Mouse (Mus musculus): ENCODE results near the gene Ssh1. TPM values are rescaled to one million over a fixed set of nuclear protein-coding genes. Genes with fewer than 3 reads are reported as not detected.

The Ssh1 gene
- polyA plus RNA-seq, 1 experiment from 2014 or later: 19.4 TPM

DNA sequence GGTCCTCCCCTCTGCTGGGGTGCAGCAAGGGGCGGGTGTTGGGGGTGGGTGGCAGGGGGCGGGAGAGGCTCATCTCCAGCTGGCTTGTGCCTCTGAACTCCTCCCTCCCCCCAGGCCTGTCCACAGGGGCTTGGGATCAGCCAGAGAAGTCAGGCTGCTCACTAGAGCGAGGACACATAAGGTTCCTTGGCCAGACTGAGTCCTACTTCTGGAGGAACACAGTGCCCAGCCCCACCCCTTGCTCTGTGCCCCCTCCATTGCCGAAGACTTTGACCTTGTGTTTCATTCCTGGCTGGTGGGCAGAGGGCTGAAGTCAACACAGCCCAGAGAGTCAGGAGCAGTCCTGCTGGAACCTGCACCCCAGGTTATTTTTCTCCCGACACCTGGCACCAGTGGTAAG, 9.8 kb upstream of the Ssh1 start, which contains the start of gene Dao:
Gene Dao (plus strand): TSS at position 162 of the 400 bp plus-strand sequence.
- Histone ChIP-seq H3K36me3 (replicated peaks; ENCODE audit: control insufficient read depth, insufficient read depth) (no peaks in the 10 kb centered on the region), H3K4me3 (replicated peaks; ENCODE audit: low read length) (no peak within 1 kb of the TSS), H3K4me1 (replicated peaks; ENCODE audit: control insufficient read depth, insufficient read depth, low read length) (no peaks in the 10 kb centered on the region), H3K4me2 (replicated peaks) (no peak within 1 kb of the TSS), H3K27me3 (ENCODE audit: control insufficient read depth, insufficient read depth, low read length) (no peaks in the 10 kb centered on the region), H3K27ac (no peak within 1 kb of the TSS), H3K9me3 (ENCODE audit: control insufficient read depth, low read length) (no peaks in the 10 kb centered on the region), H3K9ac (no peak within 1 kb of the TSS)
- no peak for ATAC-seq (ENCODE audit: low FRiP score)
- DNase-seq (ENCODE audit: low spot score): no peak
- WGBS: 69% methylated on average over 5 of the region's 5 CpGs

DNA sequence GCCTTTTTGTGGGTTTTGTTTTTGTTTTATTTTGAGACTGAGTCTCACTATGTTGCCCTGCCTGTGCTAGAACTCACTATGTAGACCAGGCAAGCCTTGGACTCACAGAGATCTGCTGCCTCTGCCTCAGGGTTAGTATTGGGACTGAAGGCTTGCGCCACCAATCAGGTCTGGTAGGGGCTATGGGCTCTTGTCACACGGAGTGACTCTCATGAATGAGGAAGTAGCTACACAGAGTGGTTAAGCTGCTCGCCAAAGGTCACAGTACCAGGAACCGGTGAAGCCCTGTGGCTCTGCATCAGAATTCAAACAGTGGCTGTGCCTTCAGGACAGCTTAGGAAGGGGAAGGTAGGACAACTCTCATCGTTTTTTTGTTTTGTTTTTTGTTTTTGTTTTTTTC, 5.7 kb upstream of the Ssh1 start:
- ATAC-seq (ENCODE audit: low FRiP score): no peak
- Histone ChIP-seq H3K27me3 (ENCODE audit: control insufficient read depth, insufficient read depth, low read length) (no peaks in the 10 kb centered on the region), H3K9ac (no peak overlapping the region), H3K4me3 (replicated peaks; ENCODE audit: low read length) (no peak overlapping the region), H3K9me3 (ENCODE audit: control insufficient read depth, low read length) (no peaks in the 10 kb centered on the region), H3K4me2 (replicated peaks) (no peak overlapping the region), H3K4me1 (replicated peaks; ENCODE audit: control insufficient read depth, insufficient read depth, low read length) (peaks cover 2% of the 10 kb centered on the region), H3K36me3 (replicated peaks; ENCODE audit: control insufficient read depth, insufficient read depth) (no peaks in the 10 kb centered on the region), H3K27ac (no peak overlapping the region)
- 68% methylated on average over 5 of the region's 5 CpGs for WGBS
- DNase-seq (ENCODE audit: low spot score): no peak

DNA sequence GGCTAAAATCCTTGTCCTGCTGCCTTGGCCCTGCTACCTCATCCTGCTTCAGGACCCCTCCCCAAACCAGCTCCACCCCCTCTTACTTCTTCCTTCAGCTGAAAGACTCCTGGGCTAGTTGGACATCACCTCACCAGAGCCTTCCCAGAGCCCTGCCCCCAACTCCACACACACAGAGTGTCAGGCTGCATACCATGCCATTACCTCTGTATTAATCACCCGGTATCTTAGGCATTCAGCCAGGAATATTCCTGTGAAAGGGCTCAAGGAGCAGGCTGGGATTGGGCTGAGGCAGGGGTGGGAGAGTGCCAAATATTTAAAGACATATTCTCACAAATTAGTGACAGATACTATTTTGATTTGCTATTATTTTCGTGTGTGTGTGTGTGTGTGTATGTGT, 2.8 kb upstream of the Ssh1 start:
- no peaks in the 10 kb centered on the region for H3K9me3 ChIP-seq (ENCODE audit: control insufficient read depth, low read length)
- peaks cover 17% of the 10 kb centered on the region for H3K4me1 ChIP-seq (replicated peaks; ENCODE audit: control insufficient read depth, insufficient read depth, low read length)
- ATAC-seq (ENCODE audit: low FRiP score): no peak
- no peak for DNase-seq (ENCODE audit: low spot score)
- WGBS: 58% methylated on average over 2 of the region's 2 CpGs
- no peak overlapping the region for H3K4me2 ChIP-seq (replicated peaks)
- H3K9ac ChIP-seq: no peak overlapping the region
- no peak overlapping the region for H3K27ac ChIP-seq
- no peaks in the 10 kb centered on the region for H3K27me3 ChIP-seq (ENCODE audit: control insufficient read depth, insufficient read depth, low read length)
- no peak overlapping the region for H3K4me3 ChIP-seq (replicated peaks; ENCODE audit: low read length)
- no peaks in the 10 kb centered on the region for H3K36me3 ChIP-seq (replicated peaks; ENCODE audit: control insufficient read depth, insufficient read depth)

DNA sequence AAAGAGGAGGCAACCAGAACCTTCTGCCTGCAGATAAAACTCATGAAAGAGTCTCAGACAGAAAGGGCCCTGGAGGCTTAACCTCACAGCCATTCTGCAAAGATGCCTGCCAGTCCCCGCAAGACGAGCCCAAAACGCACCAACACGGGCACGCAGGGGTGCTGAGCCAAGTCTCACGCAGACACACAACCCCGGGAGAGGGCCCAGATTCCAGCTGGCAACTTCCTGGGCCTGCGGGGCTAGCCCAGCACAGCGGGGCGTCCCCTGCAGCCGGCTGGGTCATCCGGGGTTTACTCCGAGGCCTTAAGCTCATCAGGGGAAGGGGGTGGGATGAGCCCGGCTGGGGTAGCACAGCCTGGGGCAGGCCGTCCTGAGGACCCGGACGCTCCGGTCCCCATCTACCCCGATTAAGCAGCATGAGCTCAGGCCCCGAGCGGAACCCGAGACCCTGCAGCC, 635 bp downstream of the Ssh1 start:
- Histone ChIP-seq H3K9me3 (ENCODE audit: control insufficient read depth, low read length) (no peaks in the 10 kb centered on the region), H3K36me3 (replicated peaks; ENCODE audit: control insufficient read depth, insufficient read depth) (peaks cover 12% of the 10 kb centered on the region), H3K27me3 (ENCODE audit: control insufficient read depth, insufficient read depth, low read length) (no peaks in the 10 kb centered on the region), H3K4me1 (replicated peaks; ENCODE audit: control insufficient read depth, insufficient read depth, low read length) (peaks cover 29% of the 10 kb centered on the region), H3K4me3 (replicated peaks; ENCODE audit: low read length) (peak overlapping the region; percentile 80), H3K27ac (peak overlapping the region; percentile 96), H3K4me2 (replicated peaks) (peak overlapping the region; percentile 94), H3K9ac (peak overlapping the region; percentile 92)
- WGBS: 0% methylated on average over 22 of the region's 22 CpGs
- ATAC-seq (ENCODE audit: low FRiP score): no peak; the same call in none of the 2 replicates
- DNase-seq (ENCODE audit: low spot score): peak; percentile 42

DNA sequence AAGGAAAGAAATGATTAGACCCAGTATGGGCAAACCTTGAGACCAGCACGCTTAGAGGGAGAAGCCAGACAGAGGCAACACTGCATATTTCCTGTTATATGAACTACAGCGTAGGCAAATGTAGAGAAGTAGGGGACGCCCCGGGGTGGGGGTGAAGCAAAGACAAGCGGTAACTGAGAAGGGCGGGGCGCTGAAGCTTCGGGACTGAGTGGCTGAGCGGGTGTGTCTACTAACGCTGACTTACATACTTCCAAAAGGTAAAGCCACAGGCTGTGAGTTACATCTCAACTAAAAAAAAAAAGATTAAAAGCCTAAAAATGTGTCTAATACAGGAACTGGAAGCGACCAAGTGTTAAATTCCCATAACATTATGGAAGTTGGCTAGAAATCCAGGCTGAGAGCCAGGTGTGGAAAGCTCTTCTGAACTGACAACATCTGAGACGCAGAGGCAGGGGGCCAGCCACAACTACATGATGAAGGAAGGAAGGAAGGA, 1.3 kb downstream of the Ssh1 start:
- Histone ChIP-seq H3K9ac (peak overlapping the region; percentile 92), H3K4me2 (replicated peaks) (peak overlapping the region; percentile 94), H3K27me3 (ENCODE audit: control insufficient read depth, insufficient read depth, low read length) (no peaks in the 10 kb centered on the region), H3K4me1 (replicated peaks; ENCODE audit: control insufficient read depth, insufficient read depth, low read length) (peaks cover 29% of the 10 kb centered on the region), H3K36me3 (replicated peaks; ENCODE audit: control insufficient read depth, insufficient read depth) (peaks cover 12% of the 10 kb centered on the region), H3K27ac (peak overlapping the region; percentile 96), H3K4me3 (replicated peaks; ENCODE audit: low read length) (peak overlapping the region; percentile 80), H3K9me3 (ENCODE audit: control insufficient read depth, low read length) (no peaks in the 10 kb centered on the region)
- DNase-seq (ENCODE audit: low spot score) (no peak), ATAC-seq (ENCODE audit: low FRiP score) (no peak)
- 41% methylated on average over 12 of the region's 12 CpGs for WGBS

DNA sequence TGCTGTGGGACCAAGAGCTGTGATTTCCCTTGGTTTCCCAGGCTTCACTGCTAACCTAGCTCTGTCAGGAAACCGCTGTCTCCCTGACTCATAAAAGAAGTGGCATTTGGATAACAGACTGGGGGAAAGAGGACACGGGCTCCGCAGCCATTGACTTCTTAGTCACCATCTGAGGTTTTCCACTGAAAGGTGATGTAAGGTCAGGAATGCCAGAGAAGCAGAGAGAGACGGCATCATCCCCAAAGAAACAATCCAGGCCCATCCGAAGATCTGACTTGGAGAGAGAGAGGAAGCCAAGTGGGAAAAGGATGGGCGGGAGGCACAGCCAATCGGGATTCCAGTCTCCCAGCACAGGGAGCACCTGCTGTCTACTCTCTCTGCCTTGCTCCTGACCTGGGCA, 2.6 kb downstream of the Ssh1 start:
- DNase-seq (ENCODE audit: low spot score) (no peak), ATAC-seq (ENCODE audit: low FRiP score) (no peak)
- 73% methylated on average over 7 of the region's 7 CpGs for WGBS
- Histone ChIP-seq H3K27ac (no peak overlapping the region), H3K4me2 (replicated peaks) (peak overlapping the region; percentile 94; the same call in 1 of the 2 replicates), H3K36me3 (replicated peaks; ENCODE audit: control insufficient read depth, insufficient read depth) (peaks cover 18% of the 10 kb centered on the region), H3K9ac (peak overlapping the region; percentile 92; the same call in 1 of the 2 replicates), H3K27me3 (ENCODE audit: control insufficient read depth, insufficient read depth, low read length) (no peaks in the 10 kb centered on the region), H3K4me1 (replicated peaks; ENCODE audit: control insufficient read depth, insufficient read depth, low read length) (peaks cover 35% of the 10 kb centered on the region), H3K9me3 (ENCODE audit: control insufficient read depth, low read length) (no peaks in the 10 kb centered on the region), H3K4me3 (replicated peaks; ENCODE audit: low read length) (no peak overlapping the region)

DNA sequence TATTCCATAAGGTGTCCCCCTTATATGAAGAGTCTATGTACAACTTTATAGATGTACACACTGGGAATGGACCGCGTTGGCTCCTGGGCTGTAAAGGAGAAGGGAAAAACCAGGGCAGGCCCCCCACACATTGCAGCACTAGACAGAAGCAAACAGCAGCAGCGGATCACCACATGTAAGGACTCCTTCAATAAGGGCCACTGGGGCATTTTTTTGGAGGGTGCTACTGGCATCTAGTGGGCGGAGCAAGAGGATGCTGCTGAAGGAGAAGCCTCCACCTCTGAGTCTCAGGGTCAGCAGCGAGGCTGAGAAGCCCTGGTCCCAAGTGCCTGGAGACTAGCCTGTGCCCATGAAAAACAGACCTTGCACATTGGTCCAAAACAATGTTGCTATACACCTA, 3.1 kb downstream of the Ssh1 start:
- DNase-seq (ENCODE audit: low spot score): no peak
- 86% methylated on average over 5 of the region's 5 CpGs for WGBS
- no peak overlapping the region for H3K9ac ChIP-seq

DNA sequence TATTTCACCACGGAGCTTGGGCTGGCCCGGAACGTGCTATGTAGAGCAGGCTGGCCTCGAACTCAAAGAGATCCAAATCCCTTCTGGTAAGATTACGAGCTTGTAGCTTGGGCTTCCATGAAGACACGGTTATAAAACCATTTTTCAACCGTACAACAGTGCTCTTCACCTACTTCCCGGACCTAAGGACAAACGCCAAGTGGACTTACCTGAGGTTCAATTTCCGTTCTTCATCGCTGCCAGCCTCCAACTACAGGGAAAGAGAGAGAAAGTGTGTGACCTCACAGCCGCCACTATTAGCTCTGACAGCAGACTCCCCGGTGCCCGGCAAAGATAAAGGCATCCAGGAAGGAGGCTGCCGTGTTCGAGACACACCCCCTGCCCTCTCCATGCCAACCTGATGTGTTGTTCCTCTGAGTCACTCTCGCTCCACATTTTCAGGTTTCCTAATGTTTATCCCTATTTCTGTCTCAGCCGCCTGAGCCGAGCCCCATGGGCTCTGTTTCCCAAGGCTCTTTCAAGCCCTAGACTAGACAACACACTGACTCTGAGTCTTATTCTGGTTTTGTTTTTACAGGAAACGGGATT, 4.2 kb downstream of the Ssh1 start:
- Histone ChIP-seq H3K4me1 (replicated peaks; ENCODE audit: control insufficient read depth, insufficient read depth, low read length) (peaks cover 35% of the 10 kb centered on the region), H3K27me3 (ENCODE audit: control insufficient read depth, insufficient read depth, low read length) (no peaks in the 10 kb centered on the region)

More for the DNA sequence above, 3.1 kb downstream of the Ssh1 start:
- H3K27ac ChIP-seq: no peak overlapping the region
- no peaks in the 10 kb centered on the region for H3K9me3 ChIP-seq (ENCODE audit: control insufficient read depth, low read length)
- no peak overlapping the region for H3K4me3 ChIP-seq (replicated peaks; ENCODE audit: low read length)
- H3K27me3 ChIP-seq (ENCODE audit: control insufficient read depth, insufficient read depth, low read length): no peaks in the 10 kb centered on the region
- H3K4me1 ChIP-seq (replicated peaks; ENCODE audit: control insufficient read depth, insufficient read depth, low read length): peaks cover 35% of the 10 kb centered on the region
- peaks cover 18% of the 10 kb centered on the region for H3K36me3 ChIP-seq (replicated peaks; ENCODE audit: control insufficient read depth, insufficient read depth)
- ATAC-seq (ENCODE audit: low FRiP score): no peak
- no peak overlapping the region for H3K4me2 ChIP-seq (replicated peaks)

DNA sequence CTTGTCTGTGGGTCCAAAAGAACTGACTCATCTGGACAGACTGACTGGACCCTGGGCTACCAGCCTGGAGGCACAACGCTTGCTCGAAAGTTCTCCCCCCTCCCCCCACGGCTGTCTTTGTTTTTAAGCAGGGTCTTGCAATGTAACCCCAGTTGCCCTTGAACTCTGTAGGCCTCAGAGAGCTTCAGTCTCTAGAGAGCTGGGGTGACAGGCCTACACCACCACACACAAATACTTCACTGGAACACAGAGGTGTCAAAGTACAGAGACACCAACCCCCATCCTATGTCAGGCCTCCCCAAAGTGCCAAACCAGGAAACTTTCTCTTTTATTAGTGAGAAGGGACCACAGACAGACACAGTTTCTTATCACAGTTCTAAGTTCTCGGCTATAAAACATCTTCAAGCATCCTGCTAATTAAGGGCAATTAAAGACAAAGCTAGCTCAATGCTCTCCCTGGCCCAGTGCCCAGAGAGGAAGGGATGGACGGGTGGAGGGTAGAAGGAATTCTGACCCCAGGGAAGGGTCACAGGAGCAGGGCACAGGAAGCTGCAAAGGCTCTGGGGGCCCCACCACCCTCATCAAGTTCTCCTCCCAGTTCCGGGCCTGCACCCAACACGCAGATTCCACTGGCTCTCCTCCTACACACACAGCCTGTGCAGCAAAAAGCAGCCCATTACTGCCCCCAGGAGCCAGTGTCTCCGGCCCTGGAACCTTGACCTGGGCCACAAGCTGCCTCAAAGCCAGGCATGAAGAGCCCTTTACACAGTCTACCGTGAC, 7.3 kb downstream of the Ssh1 start:
- ATAC-seq (ENCODE audit: low FRiP score): no peak
- WGBS: 60% methylated on average over 9 of the region's 9 CpGs
- Histone ChIP-seq H3K9me3 (ENCODE audit: control insufficient read depth, low read length) (no peaks in the 10 kb centered on the region), H3K4me3 (replicated peaks; ENCODE audit: low read length) (no peak overlapping the region), H3K27ac (no peak overlapping the region), H3K9ac (no peak overlapping the region), H3K4me2 (replicated peaks) (no peak overlapping the region), H3K4me1 (replicated peaks; ENCODE audit: control insufficient read depth, insufficient read depth, low read length) (peaks cover 22% of the 10 kb centered on the region; the same call in 1 of the 2 replicates), H3K36me3 (replicated peaks; ENCODE audit: control insufficient read depth, insufficient read depth) (peaks cover 24% of the 10 kb centered on the region), H3K27me3 (ENCODE audit: control insufficient read depth, insufficient read depth, low read length) (no peaks in the 10 kb centered on the region)
- DNase-seq (ENCODE audit: low spot score): no peak

More for the DNA sequence above, 4.2 kb downstream of the Ssh1 start:
- Histone ChIP-seq H3K4me3 (replicated peaks; ENCODE audit: low read length) (no peak overlapping the region), H3K4me2 (replicated peaks) (no peak overlapping the region), H3K36me3 (replicated peaks; ENCODE audit: control insufficient read depth, insufficient read depth) (peaks cover 18% of the 10 kb centered on the region), H3K9ac (no peak overlapping the region; the same call in 1 of the 2 replicates), H3K9me3 (ENCODE audit: control insufficient read depth, low read length) (no peaks in the 10 kb centered on the region), H3K27ac (no peak overlapping the region)
- ATAC-seq (ENCODE audit: low FRiP score) (no peak), DNase-seq (ENCODE audit: low spot score) (no peak)
- 89% methylated on average over 20 of the region's 20 CpGs for WGBS
